Mouse (Mus musculus) intestine, embryonic 15.5 days (tissue): ENCODE data around the gene Dtymk. TPM values are rescaled to one million over a fixed set of nuclear protein-coding genes. Genes with fewer than 3 reads are reported as not detected.
"Not testable (repeated sequence)": the region's sequence is repeated elsewhere in the genome, so short reads cannot be mapped to it uniquely, and the experiment has no call there.

Experiments used
- ATAC-seq: fragments of 200-750 bp; cut with Nextera tagmentation; 2 replicates; pipeline ENCODE4 v1.8.0; 2017; ENCODE audit warnings: moderate TSS enrichment, moderate library complexity
- H3K27ac ChIP-seq: fragments of 300-500 bp; sonication (generic); 2 replicates; pipeline ENCODE4 v1.5.1; 2015; ENCODE audit warnings: mild to moderate bottlenecking, inconsistent platforms
- H3K27me3 ChIP-seq: fragments of 300-500 bp; sonication (generic); replicated peaks from 2 replicates; pipeline ENCODE4 v1.6.1; 2015; ENCODE audit warnings: inconsistent platforms
- H3K36me3 ChIP-seq: fragments of 300-500 bp; sonication (generic); 2 replicates; pipeline ENCODE4 v1.6.1; 2015; ENCODE audit warnings: inconsistent platforms
- H3K4me1 ChIP-seq: fragments of 300-500 bp; sonication (generic); replicated peaks from 2 replicates; pipeline ENCODE4 v1.6.1; 2015; ENCODE audit warnings: inconsistent platforms
- H3K4me2 ChIP-seq: fragments of 300-500 bp; sonication (generic); replicated peaks from 2 replicates; pipeline ENCODE4 v1.6.1; 2015; ENCODE audit warnings: mild to moderate bottlenecking, inconsistent platforms
- H3K4me3 ChIP-seq: fragments of 300-500 bp; sonication (generic); replicated peaks from 2 replicates; pipeline ENCODE4 v1.5.1; 2015; ENCODE audit warnings: inconsistent platforms
- H3K9ac ChIP-seq: fragments of 300-500 bp; sonication (generic); 2 replicates; pipeline ENCODE4 v1.6.1; 2015; ENCODE audit warnings: inconsistent platforms
- H3K9me3 ChIP-seq: fragments of 300-500 bp; sonication (generic); 2 replicates; pipeline ENCODE4 v1.6.1; 2016; ENCODE audit warnings: inconsistent platforms
- WGBS: fragments of 180-500 bp; shearing (Covaris S2); methylation state at CpG from one replicate; pipeline ENCODE4 v1.1.7; 2015; 5-methylcytosine and 5-hydroxymethylcytosine counted together
- polyA plus RNA-seq: library from polyadenylated mRNA; unstranded; fragments of >200 nt; fragmentation: Nextera tagmentation; extraction: Ambion mirVana; gene quantifications from 2 replicates; pipeline ENCODE4 v1.2.1, GENCODE M21; 2015

Gene Dtymk
- polyA plus RNA-seq, 1 experiment from 2014 or later: 226 TPM

DNA sequence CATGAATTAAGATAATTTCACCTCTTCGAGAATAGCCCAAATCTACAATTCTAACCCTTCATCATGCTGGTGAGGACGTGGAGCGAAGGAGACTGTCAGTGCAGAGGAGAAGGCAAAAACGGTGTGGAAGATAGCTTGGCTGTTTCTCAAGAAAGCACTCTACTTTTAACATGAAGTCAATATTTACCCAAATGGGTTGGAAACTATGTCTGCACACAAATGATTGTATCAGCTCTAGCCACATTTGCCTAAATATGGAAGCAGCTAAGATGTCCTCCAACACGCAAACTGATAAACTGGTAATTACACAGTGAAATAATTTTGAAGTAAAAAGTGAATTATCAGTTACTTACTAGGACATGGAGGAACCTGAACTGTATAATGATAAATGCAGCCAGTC lies 1.0 kb upstream of the Dtymk start:
- 77% methylated on average over 5 of the region's 5 CpGs for WGBS
- no peak overlapping the region; the same call in 1 of the 2 replicates for H3K4me3 ChIP-seq
- no peak overlapping the region for H3K9ac ChIP-seq
- H3K27me3 ChIP-seq: no peaks in the 10 kb centered on the region
- H3K27ac ChIP-seq: 0 out of 2 replicates have a peak overlapping the region, but pooled peaks have one; percentile 98
- no peaks in the 10 kb centered on the region for H3K9me3 ChIP-seq
- peaks cover 12% of the 10 kb centered on the region for H3K36me3 ChIP-seq
- H3K4me2 ChIP-seq: peak overlapping the region; percentile 90
- H3K4me1 ChIP-seq: peaks cover 14% of the 10 kb centered on the region
- ATAC-seq: no peak

DNA sequence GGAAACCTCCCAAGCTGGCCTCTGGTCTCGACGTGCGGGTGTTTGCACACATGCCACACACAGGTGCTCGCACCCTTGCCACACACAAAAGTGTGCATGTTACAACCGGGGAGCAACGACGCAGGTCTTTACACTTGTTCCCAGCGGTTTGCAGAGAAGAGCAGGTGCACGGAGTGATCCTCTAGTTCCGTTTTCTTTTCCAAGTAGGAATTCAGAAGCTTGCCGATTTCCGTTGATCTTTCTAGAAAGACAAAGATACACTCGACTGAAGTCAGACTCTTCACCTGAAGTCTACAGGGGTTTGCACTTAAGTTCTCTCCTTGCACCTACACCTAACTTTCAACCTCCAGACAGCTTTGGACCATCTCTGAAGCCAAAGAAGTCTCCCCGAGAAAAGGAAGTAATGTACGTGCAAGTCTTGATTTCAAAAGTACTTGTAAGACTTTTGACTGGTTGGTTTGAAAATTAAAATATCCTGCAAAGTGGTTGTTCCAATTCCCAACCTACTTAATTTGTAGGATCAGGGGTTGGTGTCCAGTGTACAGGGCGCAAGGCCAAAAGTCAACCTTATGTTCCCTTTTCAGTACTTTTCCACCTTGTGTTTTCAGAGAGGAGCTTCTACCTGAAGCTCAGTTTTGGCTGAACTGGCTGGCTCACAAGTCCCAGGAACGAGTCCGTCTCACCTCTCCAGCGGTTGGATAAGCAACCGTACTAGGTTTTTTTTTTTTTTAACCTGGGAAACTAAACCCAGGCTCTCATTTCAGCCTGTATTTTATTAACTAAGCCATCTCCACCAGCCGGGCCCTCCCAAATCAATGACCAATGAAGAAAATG lies 847 bp downstream of the Dtymk start:
- Histone ChIP-seq H3K36me3 (no peaks in the 10 kb centered on the region), H3K4me2 (peak overlapping the region; percentile 90), H3K4me1 (peaks cover 14% of the 10 kb centered on the region), H3K27ac (peak overlapping the region; percentile 72; the same call in 1 of the 2 replicates), H3K27me3 (no peaks in the 10 kb centered on the region), H3K9me3 (no peaks in the 10 kb centered on the region), H3K4me3 (peak overlapping the region; percentile 61), H3K9ac (peak overlapping the region; percentile 63)
- no peak for ATAC-seq
- 72% methylated on average over 21 of the region's 21 CpGs for WGBS

- H3K36me3 ChIP-seq: peaks cover 33% of the 10 kb centered on the region
- WGBS: 85% methylated on average over 8 of the region's 8 CpGs
These were observed 5.8 kb downstream of the Dtymk start for GRCm38 (mm10) chr1:93795886-93796285.

GRCm38 (mm10) chr1:93794526-93794925 lies 7.2 kb downstream of the Dtymk start:
- H3K27me3 ChIP-seq: no peaks in the 10 kb centered on the region
- H3K4me2 ChIP-seq: no peak overlapping the region
- WGBS: 90% methylated on average over 8 of the region's 8 CpGs
- peaks cover 37% of the 10 kb centered on the region for H3K36me3 ChIP-seq
- no peak overlapping the region for H3K9ac ChIP-seq
- no peaks in the 10 kb centered on the region for H3K9me3 ChIP-seq
- H3K27ac ChIP-seq: no peak overlapping the region
- H3K4me3 ChIP-seq: no peak overlapping the region
- no peaks in the 10 kb centered on the region for H3K4me1 ChIP-seq
- ATAC-seq: no peak

More at GRCm38 (mm10) chr1:93795886-93796285, 5.8 kb downstream of the Dtymk start:
- H3K4me3 ChIP-seq: no peak overlapping the region
- H3K9ac ChIP-seq: no peak overlapping the region
- no peak for ATAC-seq
- H3K9me3 ChIP-seq: no peaks in the 10 kb centered on the region
- no peaks in the 10 kb centered on the region for H3K27me3 ChIP-seq
- H3K27ac ChIP-seq: no peak overlapping the region
- no peak overlapping the region for H3K4me2 ChIP-seq
- no peaks in the 10 kb centered on the region for H3K4me1 ChIP-seq

DNA sequence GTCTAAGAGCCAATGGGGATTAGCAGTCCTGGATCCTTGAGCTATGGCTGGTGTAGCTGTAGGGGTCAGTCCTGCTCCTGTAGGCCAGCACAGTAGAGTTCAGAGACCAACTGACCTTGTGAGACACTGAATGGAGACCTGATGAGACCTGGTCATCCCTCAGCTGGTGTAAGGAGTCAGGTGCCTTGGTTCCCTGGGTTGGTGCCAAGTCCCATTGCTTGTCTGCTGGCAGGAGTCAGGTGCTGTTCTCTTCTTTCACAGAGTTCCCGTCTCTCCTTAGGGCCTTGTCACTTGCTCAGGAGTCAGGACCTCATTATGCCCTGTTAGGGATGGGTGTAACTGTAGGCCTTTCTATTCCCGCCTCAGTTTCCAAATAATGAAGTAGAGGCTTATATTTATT lies 14.8 kb downstream of the Dtymk start:
- Histone ChIP-seq H3K4me2 (no peak overlapping the region), H3K27me3 (no peaks in the 10 kb centered on the region), H3K9me3 (no peaks in the 10 kb centered on the region), H3K9ac (no peak overlapping the region), H3K4me1 (no peaks in the 10 kb centered on the region), H3K27ac (no peak overlapping the region), H3K4me3 (no peak overlapping the region), H3K36me3 (peaks cover 53% of the 10 kb centered on the region)
- no peak for ATAC-seq
- 86% methylated on average over 2 of the region's 2 CpGs for WGBS

- WGBS: 92% methylated on average over 5 of the region's 5 CpGs
- ATAC-seq: no peak
- Histone ChIP-seq H3K4me1 (no peaks in the 10 kb centered on the region), H3K9me3 (no peaks in the 10 kb centered on the region), H3K36me3 (peaks cover 36% of the 10 kb centered on the region), H3K9ac (no peak overlapping the region), H3K27me3 (no peaks in the 10 kb centered on the region), H3K27ac (no peak overlapping the region), H3K4me2 (no peak overlapping the region), H3K4me3 (no peak overlapping the region)
These were observed 25.0 kb downstream of the Dtymk start for GRCm38 (mm10) chr1:93776686-93777085.

- ATAC-seq: no peak
- Histone ChIP-seq H3K4me2 (no peak overlapping the region), H3K27me3 (no peaks in the 10 kb centered on the region), H3K4me3 (no peak overlapping the region), H3K4me1 (no peaks in the 10 kb centered on the region), H3K9me3 (no peaks in the 10 kb centered on the region), H3K36me3 (peaks cover 3% of the 10 kb centered on the region; the same call in 1 of the 2 replicates), H3K9ac (no peak overlapping the region), H3K27ac (no peak overlapping the region)
- 98% methylated on average over 3 of the region's 3 CpGs for WGBS
These were observed 31.8 kb downstream of the Dtymk start for GRCm38 (mm10) chr1:93769901-93770300.

GRCm38 (mm10) chr1:93767600-93767999 lies 34.1 kb downstream of the Dtymk start:
- H3K27me3 ChIP-seq: no peaks in the 10 kb centered on the region
- H3K4me2 ChIP-seq: no peak overlapping the region
- H3K27ac ChIP-seq: no peak overlapping the region
- H3K9ac ChIP-seq: no peak overlapping the region
- H3K36me3 ChIP-seq: no peaks in the 10 kb centered on the region
- H3K4me1 ChIP-seq: no peaks in the 10 kb centered on the region
- no peak overlapping the region for H3K4me3 ChIP-seq
- ATAC-seq: no peak
- 95% methylated on average over 6 of the region's 6 CpGs for WGBS
- no peaks in the 10 kb centered on the region for H3K9me3 ChIP-seq

DNA sequence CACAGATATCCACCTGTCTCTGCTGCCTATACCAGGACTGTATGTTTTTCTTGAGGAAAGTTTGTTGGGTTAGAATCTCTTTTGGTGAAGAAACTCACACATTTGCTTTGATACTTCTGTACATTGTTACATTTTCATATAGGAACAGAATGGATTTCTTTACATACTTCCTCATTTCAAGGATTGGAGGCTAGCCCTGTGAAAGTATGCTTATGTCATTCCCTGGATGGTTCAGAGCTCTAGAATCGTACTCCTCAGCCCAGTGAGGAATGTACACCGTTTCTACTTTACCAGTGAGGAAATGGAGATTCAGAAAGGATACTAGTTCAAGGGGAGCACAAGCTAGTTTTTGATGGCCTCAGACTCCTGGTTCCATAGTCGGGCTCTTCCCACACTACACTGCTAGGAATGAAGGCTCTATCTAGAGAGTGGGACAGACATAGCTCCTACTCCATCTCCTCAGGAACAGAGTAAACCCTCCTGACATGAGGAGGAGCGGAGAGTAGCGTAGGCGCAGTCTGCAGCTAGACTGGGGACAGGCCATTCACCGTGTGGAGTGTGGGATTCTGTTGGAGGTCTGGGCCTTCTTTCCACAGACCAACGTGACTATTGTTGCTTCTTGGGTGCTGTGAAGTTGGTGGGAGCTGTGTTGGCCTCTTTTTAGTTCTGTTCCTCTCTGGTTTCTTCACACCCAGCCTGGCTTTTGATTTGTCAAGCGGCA lies 36.7 kb downstream of the Dtymk start:
- H3K4me1 ChIP-seq: no peaks in the 10 kb centered on the region
- no peak overlapping the region for H3K4me2 ChIP-seq
- H3K27me3 ChIP-seq: no peaks in the 10 kb centered on the region
- H3K9me3 ChIP-seq: no peaks in the 10 kb centered on the region
- WGBS: 93% methylated on average over 9 of the region's 9 CpGs
- no peaks in the 10 kb centered on the region for H3K36me3 ChIP-seq
- no peak for ATAC-seq
- H3K4me3 ChIP-seq: no peak overlapping the region
- no peak overlapping the region for H3K27ac ChIP-seq
- H3K9ac ChIP-seq: no peak overlapping the region

- H3K9ac ChIP-seq, H3K27me3 ChIP-seq, H3K27ac ChIP-seq, H3K9me3 ChIP-seq, ATAC-seq, H3K4me2 ChIP-seq, H3K4me1 ChIP-seq, H3K36me3 ChIP-seq, H3K4me3 ChIP-seq: not testable (repeated sequence)
- WGBS: 92% methylated on average over 3 of the region's 3 CpGs
These were observed 38.2 kb downstream of the Dtymk start for GRCm38 (mm10) chr1:93763531-93763930.

GRCm38 (mm10) chr1:93760076-93760475 lies 41.7 kb downstream of the Dtymk start:
- H3K4me1 ChIP-seq: no peaks in the 10 kb centered on the region; the same call in 1 of the 2 replicates
- H3K9me3 ChIP-seq: no peaks in the 10 kb centered on the region
- H3K36me3 ChIP-seq: no peaks in the 10 kb centered on the region
- H3K4me2 ChIP-seq: no peak overlapping the region
- ATAC-seq: no peak
- no peak overlapping the region for H3K27ac ChIP-seq
- no peak overlapping the region for H3K9ac ChIP-seq
- 97% methylated on average over 1 of the region's 1 CpGs for WGBS
- H3K27me3 ChIP-seq: no peaks in the 10 kb centered on the region
- H3K4me3 ChIP-seq: no peak overlapping the region

- Histone ChIP-seq H3K9ac (no peak overlapping the region), H3K4me3 (no peak overlapping the region), H3K4me1 (no peaks in the 10 kb centered on the region; the same call in none of the 2 replicates), H3K27me3 (no peaks in the 10 kb centered on the region), H3K4me2 (no peak overlapping the region), H3K27ac (no peak overlapping the region), H3K9me3 (no peaks in the 10 kb centered on the region), H3K36me3 (no peaks in the 10 kb centered on the region)
- no peak for ATAC-seq
These were observed 45.6 kb downstream of the Dtymk start for GRCm38 (mm10) chr1:93756154-93756553.
